Mouse (Mus musculus): ENCODE data around the gene Gm45717.

The Gm45717 gene

GRCm38 (mm10) chr7:140902036-140902875, 53.5 kb downstream of the Gm45717 start:
- peak; percentile 27 to 32 for DNase-seq

- no peak for DNase-seq
Observed at GRCm38 (mm10) chr7:140900220-140900619, 55.5 kb downstream of the Gm45717 start, which contains the start of gene Cox8b. TSS of gene Cox8b (minus strand) at chr7:140900446.

Data from lung, adult 18-20 months (tissue).